In genomic region chr6:31948063-31948481, GRCm38 (mm10) we compare ENCODE assay signal across 19 mouse cellular contexts.
DNase-seq lines count a peak whose midpoint lies in the region; ATAC-seq and TF ChIP-seq lines count a peak whose summit lies in the region.
"Had no signal": no experiment of that assay in that cellular context is flagged by ENCODE, and none has a peak within 500 bp of the region (broad histone marks: within the 10 kb centered on the region; RNA-seq: fewer than 3 reads in every experiment).

No protein-coding gene starts in this region.

- peak; percentile 57; the same call in 1 of the 2 replicates for ATAC-seq in forebrain, embryonic 12.5 days (ENCODE audit: low FRiP score)
- ATAC-seq in forebrain, embryonic 11.5 days (replicated peaks; ENCODE audit: low FRiP score) = no peak
- peak; percentile 33 for ATAC-seq in midbrain, embryonic 11.5 days (ENCODE audit: low FRiP score)
- ATAC-seq in midbrain, postnatal 0 days (ENCODE audit: low FRiP score) = no peak
- peak; percentile 92 for ATAC-seq in forebrain, embryonic 14.5 days
- ATAC-seq in midbrain, embryonic 14.5 days (ENCODE audit: low FRiP score, low TSS enrichment) = no peak

- peak overlapping the region; percentile 71 for H3K27ac ChIP-seq in forebrain, embryonic 12.5 days
- H3K27ac ChIP-seq in forebrain, embryonic 11.5 days (ENCODE audit: low read depth, low read length) = no peak overlapping the region
- H3K27ac ChIP-seq in midbrain, embryonic 11.5 days (ENCODE audit: low read depth, low read length) = no peak overlapping the region
- H3K27ac ChIP-seq in midbrain, postnatal 0 days (ENCODE audit: low read depth, low read length) = no peak overlapping the region
- H3K27ac ChIP-seq in forebrain, embryonic 14.5 days (ENCODE audit: low read depth, low read length) = peak overlapping the region; percentile 84
- H3K27ac ChIP-seq in midbrain, embryonic 14.5 days (replicated peaks; ENCODE audit: low read depth, low read length) = no peak overlapping the region
- H3K27ac ChIP-seq: heart, embryonic 13.5 days; macrophage; stomach, postnatal 0 days had no signal

- H3K27me3 ChIP-seq in forebrain, embryonic 12.5 days = no peaks in the 10 kb centered on the region
- H3K27me3 ChIP-seq in forebrain, embryonic 11.5 days (ENCODE audit: control insufficient read depth, insufficient read depth, low read length) = no peaks in the 10 kb centered on the region
- H3K27me3 ChIP-seq in midbrain, embryonic 11.5 days (ENCODE audit: control insufficient read depth, insufficient read depth, low read length) = no peaks in the 10 kb centered on the region
- no peaks in the 10 kb centered on the region for H3K27me3 ChIP-seq in midbrain, postnatal 0 days (ENCODE audit: insufficient read depth, low read length)
- no peaks in the 10 kb centered on the region for H3K27me3 ChIP-seq in forebrain, embryonic 14.5 days (replicated peaks; ENCODE audit: control insufficient read depth, insufficient read depth, low read length)
- no peaks in the 10 kb centered on the region for H3K27me3 ChIP-seq in midbrain, embryonic 14.5 days (ENCODE audit: control insufficient read depth, insufficient read depth, low read length)
- H3K27me3 ChIP-seq: heart, embryonic 13.5 days had no signal

- WGBS in forebrain, embryonic 12.5 days = 6% methylated on average over 4 of the region's 4 CpGs
- 19% methylated on average over 4 of the region's 4 CpGs for WGBS in forebrain, embryonic 11.5 days
- WGBS in midbrain, embryonic 11.5 days = 21% methylated on average over 4 of the region's 4 CpGs
- 13% methylated on average over 4 of the region's 4 CpGs for WGBS in midbrain, postnatal 0 days
- 3% methylated on average over 4 of the region's 4 CpGs for WGBS in forebrain, embryonic 14.5 days
- WGBS in midbrain, embryonic 14.5 days = 1% methylated on average over 4 of the region's 4 CpGs

- no peaks in the 10 kb centered on the region for H3K36me3 ChIP-seq in forebrain, embryonic 12.5 days (replicated peaks)
- no peaks in the 10 kb centered on the region for H3K36me3 ChIP-seq in forebrain, embryonic 11.5 days (ENCODE audit: control insufficient read depth, insufficient read depth, low read length)
- no peaks in the 10 kb centered on the region for H3K36me3 ChIP-seq in midbrain, embryonic 11.5 days (ENCODE audit: control insufficient read depth, insufficient read depth, low read length)
- no peaks in the 10 kb centered on the region for H3K36me3 ChIP-seq in midbrain, postnatal 0 days (ENCODE audit: insufficient read depth, low read length)
- H3K36me3 ChIP-seq in forebrain, embryonic 14.5 days (ENCODE audit: control insufficient read depth, insufficient read depth, low read length) = no peaks in the 10 kb centered on the region
- H3K36me3 ChIP-seq in midbrain, embryonic 14.5 days (ENCODE audit: control insufficient read depth, insufficient read depth, low read length) = no peaks in the 10 kb centered on the region
- H3K36me3 ChIP-seq: heart, embryonic 13.5 days had no signal

- H3K9ac ChIP-seq in forebrain, embryonic 12.5 days = no peak overlapping the region; the same call in 1 of the 2 replicates
- no peak overlapping the region for H3K9ac ChIP-seq in forebrain, embryonic 11.5 days (ENCODE audit: low read length)
- H3K9ac ChIP-seq in midbrain, embryonic 11.5 days (ENCODE audit: low read length) = no peak overlapping the region
- H3K9ac ChIP-seq in midbrain, postnatal 0 days (replicated peaks; ENCODE audit: low read length, poor library complexity, severe bottlenecking) = no peak overlapping the region
- no peak overlapping the region for H3K9ac ChIP-seq in forebrain, embryonic 14.5 days (ENCODE audit: low read length)
- no peak overlapping the region for H3K9ac ChIP-seq in midbrain, embryonic 14.5 days (replicated peaks; ENCODE audit: low read length)
- H3K9ac ChIP-seq: heart, embryonic 13.5 days; lung, embryonic 14.5 days had no signal

- peaks cover 17% of the 10 kb centered on the region for H3K4me1 ChIP-seq in forebrain, embryonic 12.5 days
- no peaks in the 10 kb centered on the region for H3K4me1 ChIP-seq in forebrain, embryonic 11.5 days (replicated peaks; ENCODE audit: control insufficient read depth, insufficient read depth, low read length)
- H3K4me1 ChIP-seq in midbrain, embryonic 11.5 days (ENCODE audit: control insufficient read depth, insufficient read depth, low read length) = peaks cover 8% of the 10 kb centered on the region
- no peaks in the 10 kb centered on the region for H3K4me1 ChIP-seq in midbrain, postnatal 0 days (ENCODE audit: insufficient read depth, low read length)
- H3K4me1 ChIP-seq in forebrain, embryonic 14.5 days (ENCODE audit: control insufficient read depth, insufficient read depth, low read length) = peaks cover 20% of the 10 kb centered on the region
- H3K4me1 ChIP-seq in midbrain, embryonic 14.5 days (ENCODE audit: control insufficient read depth, insufficient read depth, low read length) = peaks cover 4% of the 10 kb centered on the region; the same call in 1 of the 2 replicates
- H3K4me1 ChIP-seq: heart, embryonic 13.5 days had no signal

- no peaks in the 10 kb centered on the region for H3K9me3 ChIP-seq in forebrain, embryonic 12.5 days
- no peaks in the 10 kb centered on the region for H3K9me3 ChIP-seq in forebrain, embryonic 11.5 days (ENCODE audit: control insufficient read depth, low read length)
- H3K9me3 ChIP-seq in midbrain, embryonic 11.5 days (ENCODE audit: control insufficient read depth, low read length) = no peaks in the 10 kb centered on the region
- H3K9me3 ChIP-seq in midbrain, postnatal 0 days (ENCODE audit: low read length) = no peaks in the 10 kb centered on the region
- no peaks in the 10 kb centered on the region for H3K9me3 ChIP-seq in forebrain, embryonic 14.5 days (replicated peaks; ENCODE audit: control insufficient read depth, low read length)
- no peaks in the 10 kb centered on the region for H3K9me3 ChIP-seq in midbrain, embryonic 14.5 days (ENCODE audit: control insufficient read depth, low read length)
- H3K9me3 ChIP-seq: heart, embryonic 13.5 days had no signal

- no peak for DNase-seq in forebrain, embryonic 11.5 days (ENCODE audit: low spot score)
- DNase-seq in midbrain, embryonic 11.5 days (ENCODE audit: low spot score, missing footprints) = no peak
- DNase-seq in midbrain, postnatal 0 days (ENCODE audit: low spot score) = no peak
- peak; percentile 93 for DNase-seq in forebrain, embryonic 14.5 days (ENCODE audit: low spot score)
- peak; percentile 59 for DNase-seq in midbrain, embryonic 14.5 days
- no peak for DNase-seq in neural tube, embryonic 10.5 days (ENCODE audit: extremely low spot score, low spot score)
- no peak for DNase-seq in adrenal gland, postnatal 10 days
- DNase-seq: adrenal gland, adult 2 months; heart, postnatal 4 days; kidney, adult 11 months; kidney, postnatal 25 days; lung, embryonic 14.5 days; thymus, postnatal 25 days had no signal

- H3K4me2 ChIP-seq in forebrain, embryonic 12.5 days = no peak overlapping the region
- no peak overlapping the region for H3K4me2 ChIP-seq in forebrain, embryonic 11.5 days (ENCODE audit: low read depth, low read length, severe bottlenecking)
- H3K4me2 ChIP-seq in midbrain, embryonic 11.5 days = no peak overlapping the region
- H3K4me2 ChIP-seq in midbrain, postnatal 0 days (ENCODE audit: low read depth, low read length, poor library complexity, severe bottlenecking) = no peak overlapping the region
- H3K4me2 ChIP-seq in forebrain, embryonic 14.5 days (ENCODE audit: low read length) = no peak overlapping the region
- no peak overlapping the region for H3K4me2 ChIP-seq in midbrain, embryonic 14.5 days (ENCODE audit: low read length)
- H3K4me2 ChIP-seq: heart, embryonic 13.5 days; liver, embryonic 11.5 days; lung, embryonic 14.5 days had no signal

- no peak overlapping the region for H3K4me3 ChIP-seq in forebrain, embryonic 12.5 days (replicated peaks)
- H3K4me3 ChIP-seq in forebrain, embryonic 11.5 days (ENCODE audit: low read depth, low read length) = no peak overlapping the region
- H3K4me3 ChIP-seq in midbrain, embryonic 11.5 days (ENCODE audit: low read depth, low read length) = no peak overlapping the region
- H3K4me3 ChIP-seq in midbrain, postnatal 0 days (ENCODE audit: low read depth, low read length) = no peak overlapping the region
- H3K4me3 ChIP-seq in forebrain, embryonic 14.5 days (ENCODE audit: low read depth, low read length) = no peak overlapping the region
- H3K4me3 ChIP-seq in midbrain, embryonic 14.5 days (replicated peaks; ENCODE audit: low read depth, low read length) = no peak overlapping the region
- H3K4me3 ChIP-seq: heart, embryonic 13.5 days; myocyte had no signal

- TF ChIP-seq CTCF in midbrain, postnatal 0 days (IDR thresholded peaks at IDR 0.05) = no peak

Comparison
In these comparisons a context has a peak if more than half of its experiments do, and no peak if none do; other contexts are left out.
1. ATAC-seq: peak in forebrain, embryonic 12.5 days (single experiment), midbrain, embryonic 11.5 days (single experiment) and forebrain, embryonic 14.5 days (single experiment); none in forebrain, embryonic 11.5 days (single experiment), midbrain, postnatal 0 days (single experiment) and midbrain, embryonic 14.5 days (single experiment).
2. H3K27ac ChIP-seq: peak in forebrain, embryonic 12.5 days (single experiment) and forebrain, embryonic 14.5 days (single experiment); none in forebrain, embryonic 11.5 days (single experiment), midbrain, embryonic 11.5 days (single experiment), midbrain, postnatal 0 days (single experiment) and midbrain, embryonic 14.5 days (single experiment).
3. DNase-seq: peak in forebrain, embryonic 14.5 days (single experiment) and midbrain, embryonic 14.5 days (single experiment); none in forebrain, embryonic 11.5 days (single experiment), midbrain, embryonic 11.5 days (single experiment), midbrain, postnatal 0 days (single experiment), neural tube, embryonic 10.5 days (single experiment) and adrenal gland, postnatal 10 days (single experiment).